Comparison of ENCODE assay signal across 13 mouse cellular contexts in genomic region chr3:116784811-116785210, GRCm38 (mm10).
"Had no signal": no experiment of that assay in that cellular context is flagged by ENCODE, and none has a peak within 500 bp of the region (broad histone marks: within the 10 kb centered on the region; RNA-seq: fewer than 3 reads in every experiment).

No protein-coding gene starts in this region.

- H3K9ac ChIP-seq: limb, embryonic 15.5 days; liver, embryonic 13.5 days; midbrain, embryonic 12.5 days; neural tube, embryonic 13.5 days had no signal

- H3K9me3 ChIP-seq: limb, embryonic 15.5 days; liver, embryonic 13.5 days; midbrain, embryonic 12.5 days; neural tube, embryonic 13.5 days had no signal

- H3K27ac ChIP-seq: limb, embryonic 15.5 days; midbrain, embryonic 12.5 days; neural tube, embryonic 13.5 days; stomach, postnatal 0 days had no signal

- H3K4me2 ChIP-seq: limb, embryonic 15.5 days; liver, embryonic 13.5 days; midbrain, embryonic 12.5 days; neural tube, embryonic 13.5 days had no signal

- DNase-seq: kidney, postnatal 14 days; layer of hippocampus, adult 9-11 months; layer of hippocampus, postnatal 36 days; liver, embryonic 13.5 days; lung, adult 18-20 months; right cerebral cortex, postnatal 14 days; thymus, postnatal 14 days had no signal

- H3K4me1 ChIP-seq: limb, embryonic 15.5 days; midbrain, embryonic 12.5 days; neural tube, embryonic 13.5 days had no signal

- ATAC-seq: intestine, postnatal 0 days; midbrain, embryonic 16.5 days had no signal

- H3K27me3 ChIP-seq: limb, embryonic 15.5 days; liver, embryonic 13.5 days; midbrain, embryonic 12.5 days; neural tube, embryonic 13.5 days had no signal

- H3K4me3 ChIP-seq: limb, embryonic 15.5 days; liver, embryonic 13.5 days; midbrain, embryonic 12.5 days; neural tube, embryonic 13.5 days had no signal
